Mouse (Mus musculus) kidney, adult 2 months (tissue): ENCODE measurements around the gene Zp1. TPM values are rescaled to one million over a fixed set of nuclear protein-coding genes. Genes with fewer than 3 reads are reported as not detected.

ENCODE experiments used
- DNase-seq: peaks from one replicate; pipeline ENCODE4 v3.0.0; 2021
- H3K27ac ChIP-seq: fragments of 200-500 bp; 2 replicates; pipeline ENCODE4 v1.5.1; 2012; ENCODE audit warnings: low read depth, low read length, control low read depth, inconsistent platforms; ENCODE audit not compliant: insufficient read depth
- H3K27me3 ChIP-seq: fragments of 200-500 bp; replicated peaks from 2 replicates; pipeline ENCODE4 v1.6.1; 2012; ENCODE audit warnings: mild to moderate bottlenecking, moderate library complexity, low read length, inconsistent platforms; ENCODE audit not compliant: control insufficient read depth, insufficient read depth
- H3K36me3 ChIP-seq: fragments of 200-500 bp; 2 replicates; pipeline ENCODE4 v1.6.1; 2012; ENCODE audit warnings: mild to moderate bottlenecking, moderate library complexity, low read length, inconsistent platforms; ENCODE audit not compliant: control insufficient read depth, insufficient read depth
- H3K4me1 ChIP-seq: fragments of 200-500 bp; 2 replicates; pipeline ENCODE4 v1.6.1; 2011; ENCODE audit warnings: low read length; ENCODE audit not compliant: control insufficient read depth, insufficient read depth
- H3K4me3 ChIP-seq: fragments of 200-500 bp; 2 replicates; pipeline ENCODE4 v1.5.1; 2011; ENCODE audit warnings: mild to moderate bottlenecking, low read depth, low read length, control low read depth; ENCODE audit not compliant: insufficient read depth
- CTCF ChIP-seq: fragments of 200-500 bp; conservative IDR thresholded peaks from 2 replicates; pipeline ENCODE4 v1.5.1; 2011; ENCODE audit warnings: low read depth, mild to moderate bottlenecking, control low read depth, low read length, moderate library complexity, mixed read lengths; ENCODE audit not compliant: insufficient read depth, insufficient read length
- POLR2A ChIP-seq: fragments of 200-500 bp; IDR thresholded peaks from one replicate; pipeline ENCODE4 v1.6.1; 2011; ENCODE audit warnings: low read depth, low read length, control low read depth
- WGBS: fragments of 180-500 bp; shearing (Covaris S2); methylation state at CpG from one replicate; pipeline ENCODE4 v1.1.7; 2018; 5-methylcytosine and 5-hydroxymethylcytosine counted together
- polyA plus RNA-seq: library from polyadenylated mRNA; depleted of rRNA; stranded (reverse); fragments of >200 nt; gene quantifications from 2 replicates; pipeline ENCODE4 v1.2.3, GENCODE M21; 2012

The Zp1 gene
- polyA plus RNA-seq, 1 experiment: not detected

DNA sequence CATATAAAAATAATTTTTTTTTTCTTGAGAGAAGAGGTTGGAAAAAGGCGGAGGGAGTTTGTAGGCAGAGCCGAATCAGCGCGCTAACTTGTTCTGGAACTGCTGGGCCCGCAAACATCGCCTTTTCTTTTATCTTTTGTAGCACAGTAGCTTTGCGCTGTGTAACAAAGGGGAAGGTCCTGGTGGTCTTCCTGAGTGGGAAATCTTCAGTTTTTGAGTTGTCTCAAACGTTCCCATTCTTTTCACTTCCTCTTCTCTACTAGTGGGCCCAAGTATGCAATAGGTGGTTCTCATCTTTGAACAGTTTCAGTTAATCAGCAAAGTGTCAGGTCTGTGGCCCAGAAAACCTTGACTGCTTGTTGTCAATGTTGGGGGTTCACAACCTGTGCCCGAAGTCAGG is 29.1 kb upstream of the Zp1 start:
- WGBS: 28% methylated on average over 9 of the region's 9 CpGs
- peak overlapping the region; percentile 46; the same call in 1 of the 2 replicates for H3K27ac ChIP-seq
- H3K36me3 ChIP-seq: no peaks in the 10 kb centered on the region
- TF ChIP-seq CTCF: no peak
- TF ChIP-seq POLR2A: no peak
- H3K27me3 ChIP-seq: no peaks in the 10 kb centered on the region
- no peak for DNase-seq
- peaks cover 10% of the 10 kb centered on the region for H3K4me1 ChIP-seq
- peak overlapping the region; percentile 24; the same call in 1 of the 2 replicates for H3K4me3 ChIP-seq

- WGBS: under 1% methylated on average over 30 of the region's 30 CpGs
- DNase-seq: peak; percentile 98
- H3K27me3 ChIP-seq: no peaks in the 10 kb centered on the region
- H3K27ac ChIP-seq: peak within 1 kb of the TSS; percentile 46; the same call in 1 of the 2 replicates
- TF ChIP-seq POLR2A: peak; percentile 42
- TF ChIP-seq CTCF: no peak
- peak within 1 kb of the TSS; percentile 78 for H3K4me3 ChIP-seq
- H3K36me3 ChIP-seq: no peaks in the 10 kb centered on the region
- peaks cover 10% of the 10 kb centered on the region for H3K4me1 ChIP-seq
Observed at GRCm38 (mm10) chr19:10949112-10949511, 28.7 kb upstream of the Zp1 start, which contains the start of gene Ccdc86. Ccdc86 (minus strand) TSS chr19:10949266.

DNA sequence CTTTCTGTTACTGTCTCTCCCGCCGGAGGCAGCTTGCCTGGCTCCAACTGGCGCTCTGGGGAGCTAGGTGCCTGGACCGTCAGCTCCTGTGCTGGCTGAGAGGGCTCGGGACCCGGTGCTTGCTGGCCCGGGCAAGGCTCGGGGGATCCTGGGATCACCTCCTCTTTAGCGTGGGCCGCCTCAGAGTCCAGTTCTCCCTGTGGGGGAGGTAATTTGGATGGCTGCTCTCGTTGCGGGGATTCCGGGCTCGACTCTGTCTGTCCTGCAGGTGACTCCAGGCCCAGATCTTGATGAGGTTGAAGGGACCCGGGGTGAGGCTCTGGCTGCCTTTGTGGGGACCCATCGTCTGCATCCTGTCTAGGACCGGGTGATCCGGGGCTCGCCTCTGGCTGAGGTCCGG is 28.0 kb upstream of the Zp1 start:
- H3K27me3 ChIP-seq: no peaks in the 10 kb centered on the region
- H3K27ac ChIP-seq: no peak overlapping the region
- H3K36me3 ChIP-seq: no peaks in the 10 kb centered on the region
- H3K4me3 ChIP-seq: peak overlapping the region; percentile 78
- no peak for TF ChIP-seq POLR2A
- TF ChIP-seq CTCF: no peak
- DNase-seq: no peak
- peaks cover 10% of the 10 kb centered on the region for H3K4me1 ChIP-seq
- under 1% methylated on average over 20 of the region's 20 CpGs for WGBS

DNA sequence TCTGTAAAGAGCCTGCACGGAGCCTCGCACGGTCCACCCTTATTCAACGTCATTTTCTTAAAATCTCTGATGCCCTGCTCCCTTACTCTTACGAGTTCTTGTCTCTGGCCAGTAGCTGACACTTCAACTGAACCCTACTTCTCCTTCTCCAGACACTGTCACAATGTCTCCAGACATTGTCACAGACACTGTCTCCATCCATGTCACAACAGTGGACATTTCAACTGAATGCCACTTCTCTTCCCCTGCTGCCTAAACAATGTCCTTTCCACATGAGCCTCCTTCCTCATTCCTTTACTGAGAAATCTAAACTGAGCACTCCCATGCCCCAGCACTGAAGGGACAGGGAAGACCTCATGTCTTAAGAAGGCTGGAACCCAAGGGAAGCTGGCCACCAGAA is 26.8 kb upstream of the Zp1 start:
- Histone ChIP-seq H3K4me3 (peak overlapping the region; percentile 5; the same call in 1 of the 2 replicates), H3K27me3 (no peaks in the 10 kb centered on the region), H3K4me1 (peaks cover 10% of the 10 kb centered on the region), H3K27ac (no peak overlapping the region), H3K36me3 (no peaks in the 10 kb centered on the region)
- 69% methylated on average over 5 of the region's 5 CpGs for WGBS
- TF ChIP-seq POLR2A: no peak
- no peak for TF ChIP-seq CTCF
- no peak for DNase-seq

- TF ChIP-seq CTCF: no peak
- no peak for TF ChIP-seq POLR2A
- H3K27ac ChIP-seq: no peak overlapping the region
- H3K4me1 ChIP-seq: peaks cover 10% of the 10 kb centered on the region
- no peak for DNase-seq
- H3K36me3 ChIP-seq: no peaks in the 10 kb centered on the region
- 62% methylated on average over 3 of the region's 3 CpGs for WGBS
- H3K4me3 ChIP-seq: no peak overlapping the region
- no peaks in the 10 kb centered on the region for H3K27me3 ChIP-seq
Observed at GRCm38 (mm10) chr19:10946506-10946905, 26.1 kb upstream of the Zp1 start.

- 84% methylated on average over 3 of the region's 3 CpGs for WGBS
- DNase-seq: no peak
- H3K4me3 ChIP-seq: no peak overlapping the region
- H3K36me3 ChIP-seq: no peaks in the 10 kb centered on the region
- H3K4me1 ChIP-seq: peaks cover 10% of the 10 kb centered on the region; the same call in 1 of the 2 replicates
- H3K27ac ChIP-seq: no peak overlapping the region
- no peaks in the 10 kb centered on the region for H3K27me3 ChIP-seq
- TF ChIP-seq CTCF: no peak
- no peak for TF ChIP-seq POLR2A
Observed at GRCm38 (mm10) chr19:10943955-10944354, 23.5 kb upstream of the Zp1 start.

DNA sequence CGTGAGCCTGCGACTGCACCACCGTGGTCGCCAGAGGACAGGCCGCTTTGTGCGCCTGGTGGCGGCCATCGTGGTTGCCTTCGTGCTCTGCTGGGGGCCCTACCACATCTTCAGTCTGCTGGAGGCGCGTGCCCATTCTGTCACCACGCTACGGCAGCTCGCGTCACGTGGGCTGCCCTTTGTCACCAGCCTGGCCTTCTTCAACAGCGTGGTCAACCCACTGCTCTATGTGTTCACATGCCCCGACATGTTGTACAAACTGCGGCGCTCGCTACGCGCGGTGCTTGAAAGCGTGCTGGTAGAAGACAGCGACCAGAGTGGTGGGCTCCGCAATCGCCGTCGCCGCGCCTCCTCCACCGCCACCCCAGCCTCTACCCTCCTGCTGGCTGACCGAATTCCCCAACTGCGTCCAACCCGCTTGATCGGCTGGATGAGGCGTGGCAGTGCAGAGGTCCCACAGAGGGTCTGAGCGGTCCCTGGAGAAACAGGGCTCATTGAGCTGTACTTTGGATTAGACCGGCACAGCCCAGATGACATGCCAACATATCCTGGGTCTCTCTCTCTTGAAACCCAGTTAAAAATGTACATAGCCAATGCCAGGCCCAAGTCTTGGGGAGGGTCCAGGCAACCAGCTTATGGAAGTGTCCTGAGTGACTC is 20.5 kb upstream of the Zp1 start:
- DNase-seq: no peak
- WGBS: 12% methylated on average over 40 of the region's 40 CpGs
- no peaks in the 10 kb centered on the region for H3K36me3 ChIP-seq

More for the DNA sequence above, 20.5 kb upstream of the Zp1 start:
- H3K4me1 ChIP-seq: no peaks in the 10 kb centered on the region
- TF ChIP-seq POLR2A (no peak), CTCF (no peak)
- no peak overlapping the region for H3K27ac ChIP-seq
- H3K27me3 ChIP-seq: no peaks in the 10 kb centered on the region
- peak overlapping the region; percentile 4; the same call in 1 of the 2 replicates for H3K4me3 ChIP-seq
